Mouse (Mus musculus) kidney, adult 2 months (tissue): ENCODE results near the gene Rrp36. TPM values are rescaled to one million over a fixed set of nuclear protein-coding genes. Genes with fewer than 3 reads are reported as not detected.
A peak's percentile ranks its signal among the peaks of the same experiment; 100 is the strongest.

Experiments used
- DNase-seq: peaks from one replicate; pipeline ENCODE4 v3.0.0; 2021
- H3K27ac ChIP-seq: fragments of 200-500 bp; 2 replicates; pipeline ENCODE4 v1.5.1; 2012; ENCODE audit warnings: low read depth, low read length, control low read depth, inconsistent platforms; ENCODE audit not compliant: insufficient read depth
- H3K27me3 ChIP-seq: fragments of 200-500 bp; replicated peaks from 2 replicates; pipeline ENCODE4 v1.6.1; 2012; ENCODE audit warnings: mild to moderate bottlenecking, moderate library complexity, low read length, inconsistent platforms; ENCODE audit not compliant: control insufficient read depth, insufficient read depth
- H3K36me3 ChIP-seq: fragments of 200-500 bp; 2 replicates; pipeline ENCODE4 v1.6.1; 2012; ENCODE audit warnings: mild to moderate bottlenecking, moderate library complexity, low read length, inconsistent platforms; ENCODE audit not compliant: control insufficient read depth, insufficient read depth
- H3K4me1 ChIP-seq: fragments of 200-500 bp; 2 replicates; pipeline ENCODE4 v1.6.1; 2011; ENCODE audit warnings: low read length; ENCODE audit not compliant: control insufficient read depth, insufficient read depth
- H3K4me3 ChIP-seq: fragments of 200-500 bp; 2 replicates; pipeline ENCODE4 v1.5.1; 2011; ENCODE audit warnings: mild to moderate bottlenecking, low read depth, low read length, control low read depth; ENCODE audit not compliant: insufficient read depth
- CTCF ChIP-seq: fragments of 200-500 bp; conservative IDR thresholded peaks from 2 replicates; pipeline ENCODE4 v1.5.1; 2011; ENCODE audit warnings: low read depth, mild to moderate bottlenecking, control low read depth, low read length, moderate library complexity, mixed read lengths; ENCODE audit not compliant: insufficient read depth, insufficient read length
- POLR2A ChIP-seq: fragments of 200-500 bp; IDR thresholded peaks from one replicate; pipeline ENCODE4 v1.6.1; 2011; ENCODE audit warnings: low read depth, low read length, control low read depth
- WGBS: fragments of 180-500 bp; shearing (Covaris S2); methylation state at CpG from one replicate; pipeline ENCODE4 v1.1.7; 2018; 5-methylcytosine and 5-hydroxymethylcytosine counted together
- polyA plus RNA-seq: library from polyadenylated mRNA; depleted of rRNA; stranded (reverse); fragments of >200 nt; gene quantifications from 2 replicates; pipeline ENCODE4 v1.2.3, GENCODE M21; 2012

Gene Rrp36
- polyA plus RNA-seq, 1 experiment: 41.1 TPM

DNA sequence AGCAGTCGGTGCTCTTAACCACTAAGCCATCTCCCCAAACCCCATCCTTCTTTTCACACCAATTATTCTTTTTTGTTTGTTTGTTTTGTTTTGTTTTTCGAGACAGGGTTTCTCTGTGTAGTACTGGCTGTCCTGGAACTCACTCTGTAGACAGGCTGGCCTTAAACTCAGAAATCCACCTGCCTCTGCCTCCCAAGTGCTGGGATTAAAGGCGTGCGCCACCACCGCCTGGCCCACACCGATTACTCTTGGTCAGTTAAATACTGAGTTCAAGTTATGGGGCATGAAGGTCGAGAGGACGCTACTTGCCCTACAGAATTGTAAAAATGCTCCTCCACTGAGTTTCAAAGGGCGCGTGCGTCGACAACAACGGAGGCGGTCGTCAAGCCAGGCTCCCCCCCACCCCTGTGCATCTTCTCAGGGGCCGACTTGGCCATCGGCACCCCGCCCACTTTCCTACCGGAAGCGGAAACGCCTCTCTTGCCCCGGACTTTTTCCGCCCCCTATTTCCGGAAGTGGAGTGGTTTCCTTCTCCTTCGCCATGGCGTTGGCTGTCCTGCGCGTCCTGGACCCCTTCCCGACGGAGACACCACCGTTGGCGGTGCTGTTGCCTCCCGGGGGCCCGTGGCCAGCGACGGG, 36.9 kb upstream of the Rrp36 start, which contains the start of gene Pex6:
Pex6 (plus strand) TSS at position 505 of the 639 bp plus-strand sequence.
- 6% methylated on average over 36 of the region's 36 CpGs for WGBS
- no peak for TF ChIP-seq CTCF
- peak; percentile 66 for TF ChIP-seq POLR2A
- Histone ChIP-seq H3K27me3 (no peaks in the 10 kb centered on the region), H3K27ac (peak within 1 kb of the TSS; percentile 34), H3K4me3 (peak within 1 kb of the TSS; percentile 82), H3K36me3 (no peaks in the 10 kb centered on the region), H3K4me1 (peaks cover 5% of the 10 kb centered on the region; the same call in 1 of the 2 replicates)
- DNase-seq: peak; percentile 96

DNA sequence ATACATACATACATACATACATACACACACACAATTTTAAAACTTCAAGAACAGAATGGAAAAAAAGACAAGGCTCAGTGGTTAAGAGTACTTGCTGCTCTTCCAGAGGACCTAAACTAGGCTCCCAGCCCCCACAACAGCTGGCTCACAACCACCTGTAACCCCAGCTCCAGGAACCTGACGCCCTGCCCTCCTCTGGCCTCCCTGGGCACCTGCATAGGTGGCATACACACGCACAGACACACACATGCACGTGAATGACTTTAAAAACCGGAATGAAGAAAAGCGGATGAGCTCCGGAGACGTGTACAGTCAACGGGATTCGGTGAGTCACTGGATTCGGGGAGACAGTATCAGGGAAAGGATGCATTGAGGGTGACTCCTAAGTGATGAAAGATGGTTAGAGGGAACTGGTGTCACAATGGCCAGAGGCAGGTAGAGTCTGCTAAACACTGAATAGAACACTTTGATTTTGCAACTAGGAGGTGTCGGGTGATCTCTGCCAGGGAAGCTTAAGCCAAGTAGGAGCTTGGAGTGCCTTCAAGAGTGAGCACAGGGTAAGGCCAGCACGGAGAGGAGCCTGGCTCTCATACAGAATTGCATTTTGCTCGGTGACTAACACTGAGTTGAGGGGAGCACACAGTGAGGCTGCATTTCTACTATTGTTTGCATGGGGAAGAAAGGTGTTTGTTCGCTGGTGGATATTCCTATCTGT, 32.4 kb upstream of the Rrp36 start:
- 94% methylated on average over 14 of the region's 14 CpGs for WGBS
- Histone ChIP-seq H3K4me1 (peaks cover 3% of the 10 kb centered on the region; the same call in 1 of the 2 replicates), H3K27me3 (no peaks in the 10 kb centered on the region), H3K27ac (no peak overlapping the region), H3K36me3 (no peaks in the 10 kb centered on the region), H3K4me3 (no peak overlapping the region)
- DNase-seq: no peak
- TF ChIP-seq POLR2A: no peak
- TF ChIP-seq CTCF: no peak

DNA sequence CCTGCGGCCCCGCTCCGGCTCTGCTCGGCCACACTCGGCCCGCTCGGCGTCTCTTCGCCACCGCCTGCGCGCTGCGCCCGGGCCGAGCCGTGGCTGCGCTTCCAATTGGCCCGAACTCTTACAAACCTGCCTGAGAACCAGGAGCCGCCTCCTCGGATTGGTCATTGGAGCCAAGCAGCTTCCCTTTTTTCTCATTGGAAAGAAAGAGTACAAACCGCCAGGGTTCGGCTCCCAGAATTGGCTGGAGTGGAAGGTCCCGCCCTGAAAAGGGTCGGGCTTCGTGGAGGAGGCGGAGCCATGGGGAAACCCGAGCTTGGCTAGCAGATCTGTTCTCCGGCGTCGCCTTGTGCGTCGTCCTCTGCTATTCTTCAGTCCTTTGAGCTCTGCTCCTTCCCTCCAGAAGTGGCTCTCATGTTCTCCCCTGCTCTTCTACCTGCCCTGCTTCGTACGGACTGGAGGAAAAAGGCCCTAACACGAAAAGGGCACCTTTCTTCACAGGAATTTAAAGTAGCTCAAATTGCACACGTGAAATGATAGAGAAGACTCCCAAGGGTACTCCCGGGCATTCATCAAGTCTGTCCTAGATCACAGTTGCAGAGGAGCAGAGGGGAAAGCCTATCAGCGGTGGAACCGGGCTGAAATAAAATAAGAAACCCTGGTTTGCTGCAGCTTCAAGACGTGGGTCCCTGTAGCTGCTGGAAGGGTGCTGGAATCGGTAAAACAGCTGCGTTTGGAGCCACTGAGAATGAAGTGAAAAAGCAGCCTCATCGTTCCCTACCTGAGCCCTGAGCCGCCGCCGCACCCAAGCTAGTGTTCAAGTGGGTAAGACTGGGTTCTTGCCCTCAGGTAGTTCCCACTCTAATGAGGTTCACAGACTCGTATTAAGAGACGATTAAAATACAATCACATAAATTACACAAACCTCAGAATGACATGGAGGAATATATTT, 31.0 kb upstream of the Rrp36 start, which contains the start of gene Ppp2r5d:
Ppp2r5d (minus strand) TSS at position 225 of the 949 bp plus-strand sequence.
- Histone ChIP-seq H3K27ac (peak within 1 kb of the TSS; percentile 78), H3K36me3 (no peaks in the 10 kb centered on the region), H3K4me3 (peak within 1 kb of the TSS; percentile 76), H3K4me1 (peaks cover 3% of the 10 kb centered on the region; the same call in 1 of the 2 replicates), H3K27me3 (no peaks in the 10 kb centered on the region)
- DNase-seq: peak; percentile 99
- peak; percentile 39 for TF ChIP-seq POLR2A
- TF ChIP-seq CTCF: no peak
- WGBS: under 1% methylated on average over 48 of the region's 48 CpGs

DNA sequence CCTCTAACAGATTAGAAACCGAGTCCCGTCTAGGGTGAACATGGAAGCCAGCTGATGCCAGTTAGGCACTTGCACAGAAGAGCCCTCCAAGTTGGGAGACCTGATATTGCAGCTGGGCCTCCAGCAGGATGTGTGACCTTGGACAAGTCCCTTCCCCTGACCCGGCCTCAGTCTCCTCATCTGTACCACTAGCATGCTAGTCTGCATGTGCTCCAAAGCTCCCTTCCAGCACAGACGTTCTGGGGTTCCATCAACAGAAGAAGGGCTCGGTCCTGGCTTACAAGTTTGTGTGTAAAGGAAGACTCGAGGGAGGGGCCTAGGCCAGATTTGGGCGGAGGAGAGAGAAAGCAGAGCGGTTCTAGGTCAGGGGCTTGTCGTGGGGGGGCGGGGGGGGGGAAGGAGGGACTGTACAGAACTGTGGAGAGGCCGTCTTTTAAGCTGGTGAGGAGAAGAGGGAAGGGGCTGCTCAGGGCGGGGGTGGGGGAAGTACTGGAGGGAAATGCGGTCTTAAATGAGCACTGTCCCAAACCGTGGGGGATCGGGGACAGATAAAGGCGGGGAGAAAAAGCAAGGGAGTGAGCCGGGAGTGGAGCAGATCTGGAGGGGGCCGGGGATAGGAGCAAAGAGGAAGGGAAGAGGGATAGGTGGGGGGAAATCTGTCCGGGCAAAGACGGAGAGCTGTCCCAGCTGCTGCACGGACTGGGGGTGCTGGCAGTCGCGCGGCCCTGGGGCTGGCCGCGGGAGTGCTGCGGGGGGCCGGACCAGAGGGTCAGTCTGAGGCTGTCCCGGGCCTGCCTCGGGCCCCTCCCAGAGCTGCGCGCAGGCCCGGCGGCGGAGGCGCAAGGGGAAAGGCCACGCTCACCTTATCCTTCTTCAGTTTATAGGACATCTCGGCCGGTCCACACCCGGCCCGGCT, 30.1 kb upstream of the Rrp36 start:
- no peak for DNase-seq
- 6% methylated on average over 41 of the region's 41 CpGs for whole genome bisulfite sequencing
- Histone ChIP-seq H3K36me3 (no peaks in the 10 kb centered on the region), H3K27ac (peak overlapping the region; percentile 44), H3K4me3 (peak overlapping the region; percentile 76), H3K27me3 (no peaks in the 10 kb centered on the region), H3K4me1 (peaks cover 3% of the 10 kb centered on the region; the same call in 1 of the 2 replicates)
- TF ChIP-seq POLR2A: no peak
- TF ChIP-seq CTCF: no peak

DNA sequence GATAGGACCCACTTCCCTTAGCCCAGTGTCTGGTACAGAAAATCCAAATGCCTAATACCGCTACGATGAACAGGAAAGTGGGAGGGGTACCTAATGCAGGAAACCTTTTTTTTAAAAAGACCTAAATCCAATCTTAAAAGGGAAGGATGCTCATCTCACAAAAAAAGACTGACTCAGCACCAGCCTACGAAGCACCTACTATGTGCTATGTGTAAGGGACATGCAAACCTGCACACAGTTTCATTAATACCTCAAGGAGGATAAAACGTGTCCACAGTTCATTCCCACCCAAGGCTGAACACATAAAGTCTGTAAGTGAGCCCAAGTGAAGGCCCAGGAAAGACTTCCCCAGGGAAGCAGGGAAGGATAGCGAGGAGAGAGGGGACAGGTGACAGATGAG, 28.4 kb upstream of the Rrp36 start:
- no peaks in the 10 kb centered on the region for H3K36me3 ChIP-seq
- H3K4me1 ChIP-seq: peaks cover 3% of the 10 kb centered on the region; the same call in 1 of the 2 replicates
- H3K27ac ChIP-seq: no peak overlapping the region
- WGBS: 85% methylated on average over 5 of the region's 5 CpGs
- no peak for TF ChIP-seq CTCF
- TF ChIP-seq POLR2A: no peak
- DNase-seq: no peak
- no peak overlapping the region for H3K4me3 ChIP-seq
- no peaks in the 10 kb centered on the region for H3K27me3 ChIP-seq

DNA sequence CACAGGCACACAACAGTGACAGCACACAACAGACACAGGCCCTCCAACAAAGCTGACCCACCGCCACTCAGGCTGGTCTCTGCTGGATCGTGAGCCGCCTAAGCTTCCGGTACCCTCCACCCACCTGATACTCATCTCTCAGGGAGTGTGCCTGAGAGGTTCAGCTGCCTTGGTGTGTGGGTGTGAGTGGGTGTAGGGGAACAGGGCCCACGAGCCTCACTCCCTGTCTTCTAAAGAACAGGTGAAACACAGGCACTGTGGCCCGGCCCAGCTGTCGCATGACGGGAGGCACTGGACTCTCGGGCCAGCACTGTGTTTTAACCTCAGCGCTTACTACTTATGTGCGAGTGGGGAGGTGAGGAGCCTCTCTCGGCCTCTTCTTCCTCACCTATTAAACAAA, 27.9 kb upstream of the Rrp36 start:
- Histone ChIP-seq H3K36me3 (no peaks in the 10 kb centered on the region), H3K4me1 (peaks cover 3% of the 10 kb centered on the region; the same call in 1 of the 2 replicates), H3K4me3 (no peak overlapping the region), H3K27ac (no peak overlapping the region), H3K27me3 (no peaks in the 10 kb centered on the region)
- TF ChIP-seq POLR2A (no peak), CTCF (no peak)
- no peak for DNase-seq
- WGBS: 85% methylated on average over 12 of the region's 12 CpGs
